Mouse (Mus musculus) cerebellum, adult 11 months (tissue): ENCODE data around the gene Gm10717.
"Not testable (repeated sequence)": the region's sequence is repeated elsewhere in the genome, so short reads cannot be mapped to it uniquely, and the experiment has no call there.

Source experiments
- DNase-seq: peaks from one replicate; pipeline ENCODE4 v3.0.0; 2022

Gene Gm10717

DNA sequence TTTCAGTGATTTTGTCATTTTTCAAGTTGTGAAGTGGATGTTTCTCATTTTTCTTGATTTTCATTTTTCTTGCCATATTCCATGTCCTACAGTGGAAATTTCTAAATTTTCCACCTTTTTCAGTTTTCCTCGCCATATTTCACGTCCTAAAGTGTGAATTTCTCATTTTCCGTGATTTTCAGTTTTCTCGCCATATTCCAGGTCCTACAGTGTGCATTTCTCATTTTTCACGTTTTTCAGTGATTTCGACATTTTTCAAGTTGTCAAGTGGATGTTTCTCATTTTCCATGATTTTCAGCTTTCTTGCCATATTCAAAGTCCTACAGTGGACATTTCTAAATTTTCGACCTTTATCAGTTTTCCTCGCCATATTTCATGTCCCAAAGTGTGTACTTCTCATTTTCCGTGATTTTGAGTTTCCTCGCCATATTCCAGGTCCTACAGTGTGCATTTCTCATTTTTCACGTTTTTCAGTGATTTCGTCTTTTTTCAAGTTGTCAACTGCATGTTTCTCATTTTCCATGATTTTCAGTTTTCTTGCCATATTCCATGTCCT, at the start of gene Gm10717:
TSS of gene Gm10717 (plus strand) at position 506 of the 556 bp plus-strand sequence.
- DNase-seq = not testable (repeated sequence)

- not testable (repeated sequence) for DNase-seq
Observed at GRCm38 (mm10) chr9:3000445-3000972, 24.7 kb upstream of the Gm10717 start, which contains the start of gene Gm10722. TSS of gene Gm10722 (plus strand) at chr9:3000922.

DNA sequence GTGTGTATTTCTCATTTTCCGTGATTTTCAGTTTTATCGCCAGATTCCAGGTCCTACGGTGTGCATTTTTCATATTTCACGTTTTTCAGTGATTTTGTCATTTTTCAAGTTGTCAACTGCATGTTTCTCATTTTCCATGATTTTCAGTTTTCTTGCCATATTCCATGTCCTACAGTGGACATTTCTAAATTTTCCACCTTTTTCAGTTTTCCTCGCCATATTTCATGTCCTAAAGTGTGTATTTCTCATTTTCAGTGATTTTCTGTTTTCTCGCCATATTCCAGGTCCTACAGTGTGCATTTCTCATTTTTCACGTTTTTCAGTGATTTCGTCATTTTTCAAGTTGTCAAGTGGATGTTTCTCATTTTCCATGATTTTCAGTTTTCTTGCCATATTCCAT, 24.2 kb upstream of the Gm10717 start:
- DNase-seq = not testable (repeated sequence)

GRCm38 (mm10) chr9:3001948-3002659, 23.1 kb upstream of the Gm10717 start:
- DNase-seq = peak; percentile 74

DNA sequence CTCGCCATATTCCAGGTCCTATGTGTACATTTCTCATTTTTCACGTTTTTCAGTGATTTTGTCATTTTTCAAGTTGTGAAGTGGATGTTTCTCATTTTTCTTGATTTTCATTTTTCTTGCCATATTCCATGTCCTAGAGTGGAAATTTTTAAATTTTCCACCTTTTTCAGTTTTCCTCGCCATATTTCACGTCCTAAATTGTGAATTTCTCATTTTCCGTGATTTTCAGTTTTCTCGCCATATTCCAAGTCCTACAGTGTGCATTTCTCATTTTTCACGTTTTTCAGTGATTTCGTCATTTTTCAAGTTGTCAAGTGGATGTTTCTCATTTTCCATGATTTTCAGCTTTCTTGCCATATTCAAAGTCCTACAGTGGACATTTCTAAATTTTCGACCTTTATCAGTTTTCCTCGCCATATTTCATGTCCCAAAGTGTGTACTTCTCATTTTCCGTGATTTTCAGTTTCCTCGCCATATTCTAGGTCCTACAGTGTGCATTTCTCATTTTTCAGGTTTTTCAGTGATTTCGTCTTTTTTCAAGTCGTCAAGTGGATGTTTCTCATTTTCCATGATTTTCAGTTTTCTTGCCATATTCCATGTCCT, 22.3 kb upstream of the Gm10717 start, which contains the start of gene Gm11168:
TSS of gene Gm11168 (plus strand) at position 553 of the 603 bp plus-strand sequence.
- not testable (repeated sequence) for DNase-seq

DNA sequence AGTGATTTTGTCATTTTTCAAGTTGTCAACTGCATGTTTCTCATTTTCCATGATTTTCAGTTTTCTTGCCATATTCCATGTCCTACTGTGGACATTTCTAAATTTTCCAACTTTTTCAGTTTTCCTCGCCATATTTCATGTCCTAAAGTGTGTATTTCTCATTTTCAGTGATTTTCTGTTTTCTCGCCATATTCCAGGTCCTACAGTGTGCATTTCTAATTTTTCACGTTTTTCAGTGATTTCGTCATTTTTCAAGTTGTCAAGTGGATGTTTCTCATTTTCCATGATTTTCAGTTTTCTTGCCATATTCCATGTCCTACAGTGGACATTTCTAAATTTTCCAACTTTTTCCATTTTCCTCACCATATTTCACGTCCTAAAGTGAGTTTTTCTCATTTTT, 19.0 kb upstream of the Gm10717 start:
- DNase-seq = not testable (repeated sequence)

GRCm38 (mm10) chr9:3006636-3007035, 18.6 kb upstream of the Gm10717 start:
- peak; percentile 76 for DNase-seq

DNA sequence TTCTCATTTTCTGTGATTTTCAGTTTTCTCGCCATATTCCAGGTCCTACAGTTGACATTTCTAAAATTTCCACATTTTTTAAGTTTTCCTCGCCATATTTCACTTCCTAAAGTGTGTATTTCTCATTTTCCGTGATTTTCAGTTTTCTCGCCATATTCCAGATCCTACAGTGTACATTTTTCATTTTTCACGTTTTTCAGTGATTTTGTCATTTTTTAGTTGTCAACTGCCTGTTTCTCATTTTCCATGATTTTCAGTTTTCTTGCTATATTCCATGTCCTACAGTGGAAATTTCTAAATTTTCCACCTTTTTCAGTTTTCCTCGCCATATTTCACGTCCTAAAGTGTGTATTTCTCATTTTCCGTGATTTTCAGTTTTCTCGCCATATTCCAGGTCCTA, 17.9 kb upstream of the Gm10717 start:
- not testable (repeated sequence) for DNase-seq

DNA sequence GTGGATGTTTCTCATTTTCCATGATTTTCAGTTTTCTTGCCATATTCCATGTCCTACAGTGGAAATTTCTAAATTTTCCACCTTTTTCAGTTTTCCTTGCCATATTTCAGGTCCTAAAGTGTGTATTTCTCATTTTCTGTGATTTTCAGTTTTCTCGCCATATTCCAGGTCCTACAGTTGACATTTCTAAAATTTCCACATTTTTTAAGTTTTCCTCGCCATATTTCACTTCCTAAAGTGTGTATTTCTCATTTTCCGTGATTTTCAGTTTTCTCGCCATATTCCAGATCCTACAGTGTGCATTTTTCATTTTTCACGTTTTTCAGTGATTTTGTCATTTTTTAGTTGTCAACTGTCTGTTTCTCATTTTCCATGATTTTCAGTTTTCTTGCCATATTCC, 15.9 kb upstream of the Gm10717 start:
- not testable (repeated sequence) for DNase-seq

GRCm38 (mm10) chr9:3012054-3012621, 13.1 kb upstream of the Gm10717 start:
- DNase-seq = not testable (repeated sequence)

GRCm38 (mm10) chr9:3012733-3013279, 12.4 kb upstream of the Gm10717 start, which contains the start of gene Gm10721:
TSS of gene Gm10721 (plus strand) at chr9:3013140.
- not testable (repeated sequence) for DNase-seq

GRCm38 (mm10) chr9:3015354-3015753, 9.9 kb upstream of the Gm10717 start, which contains the start of gene Gm10720:
TSS of gene Gm10720 (plus strand) at chr9:3015654.
- DNase-seq = not testable (repeated sequence)

- DNase-seq = not testable (repeated sequence)
Observed at GRCm38 (mm10) chr9:3015896-3016295, 9.3 kb upstream of the Gm10717 start.

GRCm38 (mm10) chr9:3017108-3017507, 8.1 kb upstream of the Gm10717 start, which contains the start of gene Gm10719:
TSS of gene Gm10719 (plus strand) at chr9:3017408.
- DNase-seq = not testable (repeated sequence)

- DNase-seq = peak; percentile 6
Observed at GRCm38 (mm10) chr9:3018944-3019343, 6.3 kb upstream of the Gm10717 start.

DNA sequence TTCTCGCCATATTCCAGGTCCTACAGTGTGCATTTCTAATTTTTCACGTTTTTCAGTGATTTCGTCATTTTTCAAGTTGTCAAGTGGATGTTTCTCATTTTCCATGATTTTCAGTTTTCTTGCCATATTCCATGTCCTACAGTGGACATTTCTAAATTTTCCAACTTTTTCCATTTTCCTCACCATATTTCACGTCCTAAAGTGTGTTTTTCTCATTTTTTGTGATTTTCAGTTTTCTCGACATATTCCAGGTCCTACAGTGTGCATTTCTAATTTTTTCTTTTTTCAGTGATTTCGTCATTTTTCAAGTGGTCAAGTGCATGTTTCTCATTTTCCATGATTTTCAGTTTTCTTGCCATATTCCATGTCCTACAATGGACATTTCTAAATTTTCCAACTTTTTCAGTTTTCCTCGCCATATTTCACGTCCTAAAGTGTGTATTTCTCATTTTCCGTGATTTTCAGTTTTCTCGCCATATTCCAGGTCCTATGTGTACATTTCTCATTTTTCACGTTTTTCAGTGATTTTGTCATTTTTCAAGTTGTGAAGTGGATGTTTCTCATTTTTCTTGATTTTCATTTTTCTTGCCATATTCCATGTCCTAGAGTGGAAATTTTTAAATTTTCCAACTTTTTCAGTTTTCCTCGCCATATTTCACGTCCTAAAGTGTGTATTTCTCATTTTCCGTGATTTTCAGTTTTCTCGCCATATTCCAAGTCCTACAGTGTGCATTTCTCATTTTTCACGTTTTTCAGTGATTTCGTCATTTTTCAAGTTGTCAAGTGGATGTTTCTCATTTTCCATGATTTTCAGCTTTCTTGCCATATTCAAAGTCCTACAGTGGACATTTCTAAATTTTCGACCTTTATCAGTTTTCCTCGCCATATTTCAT, 5.1 kb upstream of the Gm10717 start:
- not testable (repeated sequence) for DNase-seq

GRCm38 (mm10) chr9:3022316-3023008, 2.8 kb upstream of the Gm10717 start:
- peak; percentile 35 for DNase-seq

DNA sequence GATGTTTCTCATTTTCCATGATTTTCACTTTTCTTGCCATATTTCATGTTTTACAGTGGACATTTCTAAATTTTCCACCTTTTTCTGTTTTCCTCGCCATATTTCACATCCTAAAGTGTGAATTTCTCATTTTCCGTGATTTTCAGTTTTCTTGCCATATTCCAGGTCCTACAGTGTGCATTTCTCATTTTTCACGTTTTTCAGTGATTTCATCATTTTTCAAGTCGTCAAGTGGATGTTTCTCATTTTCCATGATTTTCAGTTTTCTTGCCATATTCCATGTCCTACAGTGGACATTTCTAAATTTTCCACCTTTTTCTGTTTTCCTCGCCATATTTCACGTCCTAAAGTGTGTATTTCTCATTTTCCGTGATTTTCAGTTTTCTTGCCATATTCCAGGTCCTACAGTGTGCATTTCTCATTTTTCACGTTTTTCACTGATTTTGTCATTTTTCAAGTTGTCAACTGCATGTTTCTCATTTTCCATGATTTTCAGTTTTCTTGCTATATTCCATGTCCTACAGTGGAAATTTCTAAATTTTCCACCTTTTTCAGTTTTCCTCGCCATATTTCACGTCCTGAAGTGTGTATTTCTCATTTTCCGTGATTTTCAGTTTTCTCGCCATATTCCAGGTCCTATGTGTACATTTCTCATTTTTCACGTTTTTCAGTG, 1.8 kb upstream of the Gm10717 start, which contains the start of gene Gm10718:
TSS of gene Gm10718 (plus strand) at position 236 of the 673 bp plus-strand sequence.
- DNase-seq = not testable (repeated sequence)

DNA sequence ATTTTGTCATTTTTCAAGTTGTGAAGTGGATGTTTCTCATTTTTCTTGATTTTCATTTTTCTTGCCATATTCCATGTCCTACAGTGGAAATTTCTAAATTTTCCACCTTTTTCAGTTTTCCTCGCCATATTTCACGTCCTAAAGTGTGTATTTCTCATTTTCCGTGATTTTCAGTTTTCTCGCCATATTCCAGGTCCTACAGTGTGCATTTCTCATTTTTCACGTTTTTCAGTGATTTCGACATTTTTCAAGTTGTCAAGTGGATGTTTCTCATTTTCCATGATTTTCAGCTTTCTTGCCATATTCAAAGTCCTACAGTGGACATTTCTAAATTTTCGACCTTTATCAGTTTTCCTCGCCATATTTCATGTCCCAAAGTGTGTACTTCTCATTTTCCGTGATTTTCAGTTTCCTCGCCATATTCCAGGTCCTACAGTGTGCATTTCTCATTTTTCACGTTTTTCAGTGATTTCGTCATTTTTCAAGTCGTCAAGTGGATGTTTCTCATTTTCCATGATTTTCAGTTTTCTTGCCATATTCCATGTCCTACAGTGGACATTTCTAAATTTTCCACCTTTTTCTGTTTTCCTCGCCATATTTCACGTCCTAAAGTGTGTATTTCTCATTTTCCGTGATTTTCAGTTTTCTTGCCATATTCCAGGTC, 1.1 kb upstream of the Gm10717 start:
- peak; percentile 87 for DNase-seq

- DNase-seq = peak; percentile 16
Observed at GRCm38 (mm10) chr9:3025653-3026052, 436 bp downstream of the Gm10717 start.
